Mouse (Mus musculus): ENCODE results near the gene Kcp. TPM values are rescaled to one million over a fixed set of nuclear protein-coding genes. Genes with fewer than 3 reads are reported as not detected.

Kcp gene
- polyA plus RNA-seq, 1 experiment from 2014 or later = 7.3 TPM

GRCm38 (mm10) chr6:29433038-29433803, 74.5 kb downstream of the Kcp start, which contains the start of gene Flnc:
Gene Flnc (plus strand): TSS chr6:29433256.
- Histone ChIP-seq H3K36me3 (peaks cover 10% of the 10 kb centered on the region), H3K9ac (peak within 1 kb of the TSS; percentile 88), H3K27ac (peak within 1 kb of the TSS; percentile 98), H3K4me3 (peak within 1 kb of the TSS; percentile 74), H3K27me3 (no peaks in the 10 kb centered on the region), H3K4me2 (peak within 1 kb of the TSS; percentile 74), H3K4me1 (replicated peaks) (peaks cover 58% of the 10 kb centered on the region), H3K9me3 (replicated peaks) (no peaks in the 10 kb centered on the region)
- WGBS = under 1% methylated on average over 67 of the region's 77 CpGs
- peak; percentile 28 for ATAC-seq (replicated peaks; ENCODE audit: insufficient number of reproducible peaks, insufficient read depth, low FRiP score, low read depth)

GRCm38 (mm10) chr6:29432676-29433037, 75.1 kb downstream of the Kcp start:
- Histone ChIP-seq H3K4me1 (replicated peaks) (peaks cover 58% of the 10 kb centered on the region), H3K27me3 (no peaks in the 10 kb centered on the region), H3K27ac (peak overlapping the region; percentile 98), H3K36me3 (peaks cover 4% of the 10 kb centered on the region; the same call in 1 of the 2 replicates), H3K4me3 (peak overlapping the region; percentile 74), H3K9ac (peak overlapping the region; percentile 88), H3K9me3 (replicated peaks) (no peaks in the 10 kb centered on the region), H3K4me2 (peak overlapping the region; percentile 74)
- no peak for ATAC-seq (replicated peaks; ENCODE audit: insufficient number of reproducible peaks, insufficient read depth, low FRiP score, low read depth)

- Histone ChIP-seq H3K27ac (peak overlapping the region; percentile 98), H3K27me3 (no peaks in the 10 kb centered on the region), H3K4me3 (no peak overlapping the region; the same call in 1 of the 2 replicates), H3K4me1 (replicated peaks) (peaks cover 55% of the 10 kb centered on the region), H3K4me2 (peak overlapping the region; percentile 74), H3K9ac (peak overlapping the region; percentile 35; the same call in 1 of the 2 replicates), H3K36me3 (no peaks in the 10 kb centered on the region), H3K9me3 (replicated peaks) (no peaks in the 10 kb centered on the region)
- no peak for ATAC-seq (replicated peaks; ENCODE audit: insufficient number of reproducible peaks, insufficient read depth, low FRiP score, low read depth)
- WGBS = 30% methylated on average over 3 of the region's 3 CpGs
These were observed 75.6 kb downstream of the Kcp start for GRCm38 (mm10) chr6:29432156-29432555.

GRCm38 (mm10) chr6:29431473-29431872, 76.3 kb downstream of the Kcp start:
- H3K27me3 ChIP-seq = no peaks in the 10 kb centered on the region
- no peak overlapping the region; the same call in 1 of the 2 replicates for H3K4me3 ChIP-seq
- peak; percentile 48 for ATAC-seq (replicated peaks; ENCODE audit: insufficient number of reproducible peaks, insufficient read depth, low FRiP score, low read depth)
- H3K4me1 ChIP-seq (replicated peaks) = peaks cover 48% of the 10 kb centered on the region
- H3K9ac ChIP-seq = peak overlapping the region; percentile 35; the same call in 1 of the 2 replicates
- peak overlapping the region; percentile 74 for H3K4me2 ChIP-seq
- H3K36me3 ChIP-seq = no peaks in the 10 kb centered on the region
- 21% methylated on average over 5 of the region's 5 CpGs for WGBS
- peak overlapping the region; percentile 98 for H3K27ac ChIP-seq
- H3K9me3 ChIP-seq (replicated peaks) = no peaks in the 10 kb centered on the region

- ATAC-seq (replicated peaks; ENCODE audit: insufficient number of reproducible peaks, insufficient read depth, low FRiP score, low read depth) = no peak
- Histone ChIP-seq H3K9ac (peak overlapping the region; percentile 11; the same call in 1 of the 2 replicates), H3K9me3 (replicated peaks) (no peaks in the 10 kb centered on the region), H3K4me2 (peak overlapping the region; percentile 27), H3K36me3 (no peaks in the 10 kb centered on the region), H3K27ac (peak overlapping the region; percentile 98), H3K27me3 (no peaks in the 10 kb centered on the region), H3K4me3 (no peak overlapping the region), H3K4me1 (replicated peaks) (peaks cover 42% of the 10 kb centered on the region)
- 33% methylated on average over 15 of the region's 15 CpGs for WGBS
These were observed 76.9 kb downstream of the Kcp start for GRCm38 (mm10) chr6:29430681-29431420.

GRCm38 (mm10) chr6:29428171-29428570, 79.6 kb downstream of the Kcp start:
- ATAC-seq (replicated peaks; ENCODE audit: insufficient number of reproducible peaks, insufficient read depth, low FRiP score, low read depth) = no peak
- Histone ChIP-seq H3K4me1 (replicated peaks) (peaks cover 29% of the 10 kb centered on the region), H3K27ac (no peak overlapping the region), H3K4me2 (no peak overlapping the region), H3K36me3 (no peaks in the 10 kb centered on the region), H3K4me3 (no peak overlapping the region), H3K9me3 (replicated peaks) (no peaks in the 10 kb centered on the region), H3K27me3 (no peaks in the 10 kb centered on the region), H3K9ac (no peak overlapping the region)
- 67% methylated on average over 4 of the region's 4 CpGs for WGBS

- H3K4me3 ChIP-seq = no peak overlapping the region
- ATAC-seq (replicated peaks; ENCODE audit: insufficient number of reproducible peaks, insufficient read depth, low FRiP score, low read depth) = no peak
- no peaks in the 10 kb centered on the region for H3K27me3 ChIP-seq
- peaks cover 13% of the 10 kb centered on the region for H3K4me1 ChIP-seq (replicated peaks)
- no peaks in the 10 kb centered on the region for H3K9me3 ChIP-seq (replicated peaks)
- WGBS = 70% methylated on average over 6 of the region's 6 CpGs
- H3K27ac ChIP-seq = no peak overlapping the region
- no peak overlapping the region for H3K4me2 ChIP-seq
- no peak overlapping the region for H3K9ac ChIP-seq
- no peaks in the 10 kb centered on the region for H3K36me3 ChIP-seq
These were observed 81.4 kb downstream of the Kcp start for GRCm38 (mm10) chr6:29426331-29426730.

GRCm38 (mm10) chr6:29425118-29425517, 82.6 kb downstream of the Kcp start:
- Histone ChIP-seq H3K9me3 (replicated peaks) (no peaks in the 10 kb centered on the region), H3K36me3 (no peaks in the 10 kb centered on the region), H3K27ac (no peak overlapping the region), H3K4me1 (replicated peaks) (peaks cover 4% of the 10 kb centered on the region), H3K4me2 (no peak overlapping the region), H3K27me3 (no peaks in the 10 kb centered on the region), H3K4me3 (no peak overlapping the region), H3K9ac (no peak overlapping the region)
- no peak for ATAC-seq (replicated peaks; ENCODE audit: insufficient number of reproducible peaks, insufficient read depth, low FRiP score, low read depth)
- WGBS = 86% methylated on average over 8 of the region's 8 CpGs

Other genes starting within 250 kb of the Kcp start
- gene Hilpda, start 235.5 kb downstream of the Kcp start, polyA plus RNA-seq (2015; fragmentation: Nextera tagmentation; extraction: Ambion mirVana) = 22.0 and 29.8 TPM in 2 replicates
- gene Fam71f2, start 228.4 kb downstream of the Kcp start, polyA plus RNA-seq (2015; fragmentation: Nextera tagmentation; extraction: Ambion mirVana) = 0.33 TPM in 1 of 2 replicates, not detected in the other
- gene Fam71f1, start 188.8 kb downstream of the Kcp start, polyA plus RNA-seq (2015; fragmentation: Nextera tagmentation; extraction: Ambion mirVana) = 0.08 TPM in 1 of 2 replicates, not detected in the other
- 354 and 404 TPM in 2 replicates for gene Calu, start 159.9 kb downstream of the Kcp start, polyA plus RNA-seq (2015; fragmentation: Nextera tagmentation; extraction: Ambion mirVana)
- 0.55 and 0.70 TPM in 2 replicates for gene Opn1sw, start 119.5 kb downstream of the Kcp start, polyA plus RNA-seq (2015; fragmentation: Nextera tagmentation; extraction: Ambion mirVana)
- 19.1 and 22.1 TPM in 2 replicates for gene Ccdc136, start 111.6 kb downstream of the Kcp start, polyA plus RNA-seq (2015; fragmentation: Nextera tagmentation; extraction: Ambion mirVana)
- gene Flnc, start 74.7 kb downstream of the Kcp start, polyA plus RNA-seq (2015; fragmentation: Nextera tagmentation; extraction: Ambion mirVana) = 39.1 and 43.9 TPM in 2 replicates
- gene Atp6v1f, start 40.2 kb downstream of the Kcp start, polyA plus RNA-seq (2015; fragmentation: Nextera tagmentation; extraction: Ambion mirVana) = 187 and 202 TPM in 2 replicates
- not detected in 2 replicates for gene Atp6v1fnb, start 36.5 kb downstream of the Kcp start, polyA plus RNA-seq (2015; fragmentation: Nextera tagmentation; extraction: Ambion mirVana)
- 4.5 and 8.6 TPM in 2 replicates for gene Irf5, start 18.7 kb upstream of the Kcp start, polyA plus RNA-seq (2015; fragmentation: Nextera tagmentation; extraction: Ambion mirVana)
- 55.1 and 63.6 TPM in 2 replicates for gene Tnpo3, start 101.9 kb upstream of the Kcp start, polyA plus RNA-seq (2015; fragmentation: Nextera tagmentation; extraction: Ambion mirVana)
- gene Tspan33, start 186.3 kb upstream of the Kcp start, polyA plus RNA-seq (2015; fragmentation: Nextera tagmentation; extraction: Ambion mirVana) = 3.8 and 5.9 TPM in 2 replicates
- 14.2 and 24.4 TPM in 2 replicates for gene Smo, start 227.6 kb upstream of the Kcp start, polyA plus RNA-seq (2015; fragmentation: Nextera tagmentation; extraction: Ambion mirVana)